Mouse (Mus musculus) limb, embryonic 11.5 days (tissue): Measurements from ENCODE around the gene Wnt16. TPM values are rescaled to one million over a fixed set of nuclear protein-coding genes. Genes with fewer than 3 reads are reported as not detected.

Experiments
- polyA plus RNA-seq: library from polyadenylated mRNA; unstranded; fragments of >200 nt; fragmentation: Nextera tagmentation; extraction: Ambion mirVana; gene quantifications from 2 replicates; pipeline ENCODE4 v1.2.1, GENCODE M21; 2014

Gene Wnt16
- polyA plus RNA-seq, 1 experiment from 2014 or later: 0.88 TPM

Other genes starting within 250 kb of the Wnt16 start
- gene Fam3c, start 68.0 kb downstream of the Wnt16 start, polyA plus RNA-seq: 40.1 and 40.3 TPM in 2 replicates